Mouse (Mus musculus): ENCODE measurements around the gene Caskin1.

The Caskin1 gene

DNA sequence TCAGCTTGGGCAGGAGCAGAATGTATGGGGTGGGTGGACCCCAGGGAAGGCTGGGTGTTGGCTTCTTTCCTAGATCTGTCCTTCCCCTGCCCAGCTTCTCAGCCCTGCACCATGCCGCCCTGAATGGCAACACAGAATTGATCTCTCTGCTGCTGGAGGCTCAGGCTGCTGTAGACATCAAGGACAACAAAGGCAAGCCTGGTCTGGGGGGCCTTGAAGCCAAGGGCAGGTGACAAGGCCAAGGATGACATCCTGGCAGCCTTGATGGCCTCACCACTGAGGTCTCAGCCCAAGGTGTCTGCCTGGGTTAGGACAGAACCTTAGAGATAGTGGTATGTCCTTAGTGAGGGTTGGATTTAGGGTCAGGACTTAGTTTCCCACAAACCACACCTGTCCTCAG lies 7.6 kb downstream of the Caskin1 start:
- DNase-seq: peak; percentile 15

DNA sequence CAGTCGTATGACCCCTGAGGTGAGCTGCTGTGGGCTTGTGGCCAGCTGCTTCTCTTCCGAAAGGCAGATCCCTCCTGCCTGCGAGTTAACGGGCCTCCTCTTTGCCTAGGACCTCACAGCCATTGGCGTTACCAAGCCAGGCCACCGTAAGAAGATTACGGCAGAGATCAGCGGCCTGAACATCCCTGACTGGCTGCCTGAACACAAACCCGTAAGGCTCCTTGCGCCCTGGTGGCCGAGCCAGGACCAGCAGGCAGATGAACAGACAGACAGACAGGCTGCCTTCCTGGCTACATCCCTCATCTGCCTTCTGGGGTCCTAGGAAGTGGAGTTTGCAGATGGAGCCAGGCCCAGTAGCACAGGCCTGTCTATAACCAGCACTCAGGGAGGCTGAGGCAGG lies 13.8 kb downstream of the Caskin1 start:
- DNase-seq: no peak

DNA sequence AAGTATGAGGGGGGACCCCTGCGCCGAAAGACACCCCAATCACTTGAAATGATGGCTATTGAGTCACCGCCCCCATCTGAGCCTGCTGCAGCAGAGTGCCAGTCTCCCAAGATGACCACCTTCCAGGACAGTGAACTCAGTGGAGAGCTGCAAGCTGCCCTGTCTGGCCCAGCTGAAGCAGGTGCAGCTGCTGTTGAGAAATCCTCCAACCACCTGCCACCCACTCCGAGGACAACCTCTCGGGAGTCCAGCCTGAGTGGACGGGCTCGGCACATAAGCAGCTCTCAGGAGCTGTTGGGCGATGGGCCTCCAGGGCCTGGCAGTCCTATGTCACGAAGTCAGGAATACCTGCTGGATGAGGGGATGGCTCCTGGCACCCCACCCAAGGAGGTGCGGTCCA lies 15.7 kb downstream of the Caskin1 start:
- DNase-seq: no peak

DNA sequence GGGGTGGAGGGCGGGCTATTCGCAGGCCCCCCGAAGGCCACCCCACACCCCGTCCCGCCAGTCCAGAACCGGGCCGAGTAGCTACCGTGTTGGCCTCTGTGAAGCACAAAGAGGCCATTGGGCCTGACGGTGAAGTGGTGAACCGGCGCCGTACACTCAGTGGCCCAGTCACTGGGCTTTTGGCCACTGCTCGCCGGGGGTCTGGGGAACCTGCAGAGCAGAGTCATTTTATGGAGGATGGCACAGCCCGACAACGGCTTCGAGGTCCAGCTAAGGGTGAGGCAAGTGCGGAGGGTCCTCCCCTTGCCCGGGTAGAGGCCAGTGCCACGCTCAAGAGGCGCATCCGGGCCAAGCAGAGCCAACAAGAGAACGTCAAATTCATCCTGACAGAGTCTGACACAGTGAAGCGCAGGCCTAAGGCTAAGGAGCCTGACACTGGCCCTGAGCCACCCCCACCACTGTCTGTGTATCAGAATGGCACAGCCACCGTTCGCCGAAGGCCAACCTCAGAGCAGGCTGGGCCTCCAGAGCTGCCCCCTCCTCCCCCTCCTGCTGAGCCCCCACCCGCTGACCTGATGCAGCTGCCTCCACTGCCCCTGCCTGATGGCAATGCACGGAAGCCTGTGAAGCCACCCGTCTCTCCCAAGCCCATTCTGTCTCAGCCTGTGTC lies 17.0 kb downstream of the Caskin1 start:
- no peak for DNase-seq

DNA sequence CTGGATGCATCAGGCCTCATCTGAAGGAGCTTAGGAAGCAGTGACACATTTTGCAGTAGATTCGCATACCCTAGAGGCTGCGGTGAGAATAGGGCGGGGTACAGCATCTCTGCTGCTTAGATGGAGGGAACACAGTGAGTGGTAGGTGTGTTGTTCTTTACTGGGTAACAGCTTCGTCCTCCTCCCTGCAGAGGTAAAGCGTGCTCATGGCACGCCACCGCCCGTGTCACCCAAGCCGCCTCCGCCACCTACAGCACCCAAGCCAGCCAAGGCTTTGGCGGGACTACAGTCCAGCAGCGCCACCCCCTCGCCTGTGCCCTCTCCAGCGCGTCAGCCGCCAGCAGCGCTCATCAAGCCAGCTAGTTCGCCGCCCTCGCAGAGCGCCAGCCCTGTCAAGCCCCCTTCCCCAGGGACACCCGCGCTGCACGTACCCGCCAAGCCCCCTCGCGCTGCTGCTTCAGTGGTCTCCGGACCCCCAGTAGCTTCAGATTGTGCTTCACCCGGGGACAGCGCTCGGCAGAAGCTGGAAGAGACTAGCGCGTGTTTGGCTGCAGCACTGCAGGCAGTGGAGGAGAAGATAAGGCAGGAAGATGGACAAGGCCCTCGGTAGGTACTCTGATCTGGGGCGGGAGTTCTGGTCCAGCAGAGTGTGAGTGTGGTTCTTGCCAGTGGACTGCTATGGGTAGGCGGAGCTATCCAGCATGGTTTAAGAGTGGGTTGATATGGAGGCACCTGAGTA lies 18.1 kb downstream of the Caskin1 start:
- peak; percentile 69 for DNase-seq

DNA sequence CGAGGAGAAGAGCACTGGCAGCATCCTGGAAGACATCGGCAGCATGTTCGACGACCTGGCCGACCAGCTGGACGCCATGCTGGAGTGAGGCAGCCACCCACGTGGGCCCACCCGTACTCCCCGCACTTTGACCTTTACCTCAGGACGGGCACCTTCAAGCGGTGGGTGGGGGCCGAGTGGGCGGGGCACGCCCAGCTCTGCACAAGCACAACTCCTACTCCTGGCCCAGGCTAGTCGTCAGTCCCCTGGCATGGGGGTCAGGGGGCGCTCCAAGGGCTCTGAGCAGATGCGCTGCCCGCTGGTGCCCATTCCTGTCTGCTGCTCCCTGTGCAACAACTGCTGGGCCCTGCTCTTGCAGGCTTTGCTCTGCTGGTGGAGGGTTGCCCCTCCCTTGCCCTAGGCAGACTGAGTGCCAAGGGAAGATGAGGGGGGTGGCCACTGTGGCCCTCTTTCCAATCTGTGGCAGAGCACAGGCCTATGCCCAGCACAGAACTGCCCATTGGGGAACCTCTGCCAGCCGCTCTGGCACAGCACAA lies 18.8 kb downstream of the Caskin1 start:
- no peak for DNase-seq

DNA sequence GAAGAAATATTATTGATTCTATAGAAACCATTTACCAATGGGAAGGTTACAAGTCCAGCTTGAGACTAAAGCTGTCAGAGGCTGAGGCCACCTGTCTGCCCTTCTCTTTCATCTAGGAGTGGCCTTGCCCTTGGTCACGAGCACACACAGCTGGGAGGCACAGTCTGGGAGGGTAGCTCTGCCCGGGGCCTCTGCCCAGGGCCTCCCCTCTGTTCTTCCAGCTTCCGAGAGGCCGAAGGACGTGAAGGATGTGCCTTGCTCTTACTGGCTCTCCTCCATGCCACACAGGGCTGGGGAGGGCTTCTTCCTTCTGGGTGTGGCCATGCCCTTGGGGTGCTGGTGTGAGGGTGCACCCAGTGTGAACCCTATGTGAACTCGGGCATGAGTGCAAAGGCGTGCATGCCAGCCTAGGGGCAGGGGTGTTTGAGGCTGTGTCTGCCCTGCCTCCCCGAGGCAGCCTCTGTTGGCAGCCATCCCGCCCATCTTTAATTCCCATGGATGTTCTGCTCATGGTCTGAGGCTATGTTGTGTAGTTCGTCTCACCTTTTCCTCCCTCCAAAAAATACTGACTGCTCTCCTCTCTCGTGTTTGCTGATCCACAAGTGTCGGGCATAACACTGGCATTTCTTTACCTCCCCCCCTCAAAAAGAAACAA lies 19.5 kb downstream of the Caskin1 start:
- DNase-seq: no peak

DNA sequence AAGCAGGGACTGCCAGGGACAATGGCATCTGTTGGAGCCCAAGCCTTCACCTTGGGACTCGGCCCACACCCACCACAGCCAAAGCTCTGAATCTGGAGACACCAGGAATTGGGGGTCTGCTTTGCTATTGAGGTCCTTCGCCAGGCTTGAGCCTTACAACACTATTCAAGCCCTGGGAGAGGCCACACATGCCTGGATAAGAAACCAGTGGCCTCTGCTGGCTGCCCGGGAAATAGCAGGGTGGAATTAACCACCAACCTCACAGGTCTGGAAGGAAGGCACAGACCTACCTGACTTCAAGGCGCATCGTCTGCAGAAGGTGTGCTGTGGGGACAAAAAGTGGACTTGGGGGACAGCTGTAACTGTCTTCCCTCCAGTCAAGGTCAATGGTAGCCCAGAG lies 25.2 kb downstream of the Caskin1 start:
- peak; percentile 63 for DNase-seq

DNA sequence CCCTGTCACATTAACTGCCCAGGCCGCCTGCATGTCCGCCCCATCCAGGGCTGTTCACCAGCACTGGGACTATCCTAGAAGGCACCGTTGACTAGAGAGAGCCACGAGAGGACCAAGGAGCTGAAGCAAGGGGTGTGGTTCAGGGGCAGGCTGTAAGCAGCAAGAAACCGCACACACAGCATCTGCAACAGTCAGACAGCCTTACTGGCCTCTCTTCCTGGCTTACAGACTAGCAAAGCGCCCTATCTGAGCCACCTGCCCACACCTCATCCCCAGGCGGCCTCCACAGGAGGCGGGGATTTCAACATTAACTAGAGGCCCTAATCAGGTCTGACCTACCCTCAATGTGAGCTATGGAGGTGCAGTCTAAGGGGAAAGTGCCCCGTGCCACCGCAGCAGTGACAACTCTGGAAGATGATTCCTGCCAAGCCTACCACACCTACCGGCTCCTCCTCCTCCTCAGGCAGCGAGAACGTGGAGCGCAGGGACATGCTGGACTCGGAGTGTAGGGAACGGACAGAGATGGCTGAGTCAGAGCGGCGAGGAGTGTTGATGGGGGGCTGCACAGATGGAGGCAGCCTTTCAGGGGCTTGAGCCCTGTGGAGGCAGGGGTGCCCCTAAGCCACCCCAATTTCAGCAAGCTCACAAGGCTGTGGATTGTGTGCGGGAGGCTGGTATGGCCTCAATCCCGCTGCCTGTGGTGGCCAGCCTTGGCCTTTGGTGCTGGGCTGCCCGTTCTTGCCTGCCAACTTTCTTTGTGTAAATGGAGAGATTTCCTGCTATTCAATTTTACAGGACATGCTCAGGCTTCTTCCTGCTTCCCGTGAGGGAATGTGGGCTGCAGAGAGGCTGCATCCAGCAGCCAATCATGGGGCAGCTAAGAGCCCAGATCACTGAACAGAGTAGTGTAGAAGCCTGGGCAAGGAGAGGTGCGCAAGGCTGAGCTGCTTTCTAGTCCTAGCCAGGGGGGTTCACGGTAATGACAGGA lies 26.2 kb downstream of the Caskin1 start:
- DNase-seq: no peak

DNA sequence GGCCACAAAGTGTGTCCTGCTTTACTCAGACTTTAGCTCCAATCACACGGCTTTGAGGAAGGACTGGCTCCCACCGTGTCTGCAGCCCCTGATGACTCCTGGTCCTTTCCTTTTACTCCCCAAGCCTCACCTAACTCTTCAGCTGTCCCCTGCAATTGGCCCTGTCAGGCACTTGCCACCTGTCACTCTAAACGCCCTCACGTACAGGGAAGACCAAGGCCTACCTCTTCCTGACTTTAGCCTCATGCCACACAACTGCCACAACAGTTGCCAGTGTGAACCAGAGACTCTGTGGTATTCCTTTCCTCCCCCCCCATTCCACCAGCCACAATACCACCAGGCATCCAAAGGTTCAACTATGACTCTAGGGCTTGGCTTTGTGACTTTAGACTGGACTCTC lies 32.0 kb downstream of the Caskin1 start:
- no peak for DNase-seq

DNA sequence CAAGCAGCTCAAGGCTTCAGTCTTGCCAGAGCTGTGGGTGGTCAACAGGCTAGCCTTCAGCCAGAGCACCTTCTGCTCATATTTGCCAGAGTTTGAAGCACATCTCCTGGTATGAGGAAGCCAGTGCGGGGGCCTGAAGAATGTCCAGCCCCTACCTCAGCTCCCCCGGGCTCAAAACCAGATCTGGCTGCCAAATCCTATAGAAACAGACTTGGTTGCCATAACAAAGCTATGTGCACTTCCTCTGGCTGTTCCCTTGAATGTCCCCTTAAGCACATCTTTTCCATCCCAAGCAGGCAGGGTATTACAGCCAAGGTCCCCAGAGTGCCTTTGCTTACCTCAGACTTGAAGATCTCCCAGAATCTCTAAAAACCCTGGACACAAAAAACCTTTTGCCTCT lies 36.3 kb downstream of the Caskin1 start:
- no peak for DNase-seq

DNA sequence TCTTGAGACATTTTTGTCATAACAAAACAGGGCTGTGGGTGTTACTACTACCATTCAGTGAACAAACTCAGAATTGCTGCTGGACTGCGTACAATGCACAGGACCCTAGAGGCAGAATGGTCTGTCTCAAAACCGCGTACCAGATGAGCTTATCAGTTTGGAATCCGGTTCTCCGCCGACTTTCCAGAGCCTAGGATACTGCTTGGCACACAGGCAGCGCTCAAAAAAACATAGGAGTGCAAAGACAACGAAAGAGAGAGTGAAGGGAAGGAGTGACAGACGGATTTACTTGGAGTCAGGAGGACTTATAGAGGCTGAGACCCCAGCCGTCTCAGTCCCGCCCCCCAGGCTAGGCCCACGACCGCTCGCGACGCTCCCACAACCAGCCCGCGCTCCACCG lies 38.9 kb downstream of the Caskin1 start:
- no peak for DNase-seq

DNA sequence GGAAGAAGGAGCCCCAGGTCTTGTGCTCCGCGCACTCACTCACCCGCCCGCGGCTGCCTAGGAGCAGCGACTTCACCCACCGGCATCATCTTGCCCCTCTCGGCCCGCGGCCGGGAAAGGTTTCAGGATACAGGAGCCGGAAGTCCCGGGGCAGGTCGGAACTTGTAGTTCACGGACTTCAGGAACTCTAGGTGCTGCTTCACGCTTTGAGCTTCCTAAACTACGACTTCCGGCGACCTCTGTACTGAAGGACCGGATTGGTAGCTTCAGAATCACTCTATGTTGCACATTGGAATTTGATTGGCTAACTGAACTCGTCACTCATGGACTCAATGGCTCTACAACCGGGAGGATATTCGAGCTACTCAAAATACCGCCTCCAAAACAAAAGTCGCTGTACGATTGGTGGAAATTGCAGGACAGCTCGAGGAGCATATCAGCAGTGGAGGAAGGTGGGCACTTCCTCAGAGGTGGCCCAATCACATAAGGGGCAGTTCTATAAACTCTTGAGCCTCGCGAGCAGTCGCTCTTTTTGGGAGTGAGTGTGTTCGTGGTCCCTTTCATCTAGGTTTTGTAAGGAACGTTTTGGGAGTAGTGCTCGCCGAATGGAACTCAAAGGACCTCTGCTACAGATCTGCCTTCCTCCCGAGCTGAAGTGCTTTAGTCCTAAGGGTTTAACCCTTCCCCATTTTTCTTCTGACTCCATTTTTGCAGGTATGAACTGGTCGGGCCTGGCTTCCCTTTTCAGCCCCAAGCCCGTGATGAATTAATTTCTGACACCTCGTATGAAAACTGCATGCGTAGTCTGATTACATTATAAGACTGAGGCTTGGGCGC lies 39.5 kb downstream of the Caskin1 start, which contains the start of gene Traf7:
Gene Traf7, minus strand, starts transcription at position 216 of the 837 bp plus-strand sequence.
- DNase-seq: peak; percentile 99

DNA sequence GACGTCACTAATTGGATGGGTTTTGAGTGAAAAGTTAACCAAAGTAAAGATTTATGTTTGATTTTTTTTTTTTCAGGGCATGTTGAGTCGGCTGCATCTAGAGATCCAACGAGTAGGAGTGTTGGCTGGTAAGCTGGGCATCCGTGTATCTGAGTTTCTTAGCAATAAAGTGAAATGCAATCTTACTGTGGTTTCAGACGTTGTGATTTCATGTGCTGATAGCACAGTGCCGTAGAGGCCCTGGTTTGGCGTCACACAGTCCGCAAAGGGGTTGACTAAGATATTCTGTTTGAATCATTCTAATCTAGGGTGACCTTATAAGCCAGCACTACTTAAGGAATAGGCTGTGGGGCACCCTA lies 40.1 kb downstream of the Caskin1 start:
- DNase-seq: no peak

DNA sequence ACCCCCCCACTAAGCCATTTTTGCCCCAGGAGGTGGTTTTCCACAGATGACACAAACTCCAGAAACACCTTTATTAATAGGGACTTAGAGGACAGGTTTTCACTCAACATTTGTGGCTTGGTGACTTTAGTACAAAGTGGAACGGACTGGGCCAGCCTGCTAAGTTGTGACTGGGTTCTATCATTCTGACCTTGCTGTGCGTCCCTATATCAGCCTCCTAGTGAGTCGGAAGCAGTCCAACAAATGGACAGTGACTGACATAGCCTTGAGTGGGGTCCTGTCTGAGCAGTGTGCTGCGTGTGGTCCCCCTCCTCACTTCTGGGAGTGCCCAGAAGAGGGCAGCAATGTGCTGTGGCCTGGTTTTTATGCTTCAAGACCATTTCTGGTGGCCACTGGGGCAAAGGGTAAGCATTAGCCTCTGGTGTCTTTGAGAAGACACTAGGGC lies 40.6 kb downstream of the Caskin1 start:
- DNase-seq: peak; percentile 76

DNA sequence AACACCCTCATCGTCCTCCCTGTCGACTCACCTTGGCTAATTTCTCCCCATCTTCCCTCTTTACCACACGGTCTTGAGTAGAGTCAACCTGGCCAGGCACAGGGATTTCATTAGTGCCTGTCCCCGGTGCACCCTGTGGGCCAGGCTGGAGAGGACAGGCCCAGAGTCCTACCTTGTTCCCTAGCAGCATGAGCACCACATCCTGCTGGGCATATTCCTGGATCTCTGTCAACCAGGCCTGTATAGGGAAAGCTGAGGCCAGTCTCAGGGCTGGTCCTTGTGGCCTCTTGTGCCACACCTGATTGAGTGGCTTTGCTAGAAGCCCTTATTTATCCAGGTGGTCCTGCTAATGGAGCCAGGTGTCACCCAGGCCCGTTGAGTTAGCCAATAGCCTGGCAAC lies 41.5 kb downstream of the Caskin1 start:
- DNase-seq: peak; percentile 54

DNA sequence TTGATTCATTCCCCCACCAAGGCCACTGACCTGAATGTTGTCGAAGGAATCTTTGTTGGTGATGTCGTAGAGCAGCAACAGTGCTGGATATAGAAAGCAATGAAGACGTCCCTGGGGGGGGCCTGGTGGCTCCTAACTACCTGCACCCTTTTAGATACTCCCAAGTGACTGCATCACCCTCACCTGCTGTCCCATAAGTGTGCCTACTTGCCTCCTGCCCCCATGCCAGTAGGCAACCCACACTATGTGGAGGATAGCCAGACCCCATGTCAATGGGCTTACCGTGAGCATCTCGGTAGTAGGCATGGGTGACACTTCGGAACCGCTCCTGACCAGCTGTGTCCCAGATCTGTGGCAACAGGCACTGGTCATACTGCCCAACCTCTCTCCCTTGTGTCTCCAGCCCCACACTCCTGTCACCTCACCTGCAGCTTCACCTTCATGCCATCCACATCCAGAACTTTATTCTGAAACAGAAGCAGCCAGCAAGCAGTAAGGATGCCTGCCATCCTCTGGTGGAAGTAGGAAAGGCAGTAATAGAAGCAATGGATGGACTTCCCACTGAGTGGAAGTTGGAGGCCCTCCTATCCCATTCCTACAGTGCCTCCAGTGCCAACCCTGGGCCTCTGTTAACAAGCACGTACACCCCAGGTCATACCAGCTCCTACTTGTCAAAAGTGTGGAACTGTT lies 42.1 kb downstream of the Caskin1 start:
- DNase-seq: no peak

DNA sequence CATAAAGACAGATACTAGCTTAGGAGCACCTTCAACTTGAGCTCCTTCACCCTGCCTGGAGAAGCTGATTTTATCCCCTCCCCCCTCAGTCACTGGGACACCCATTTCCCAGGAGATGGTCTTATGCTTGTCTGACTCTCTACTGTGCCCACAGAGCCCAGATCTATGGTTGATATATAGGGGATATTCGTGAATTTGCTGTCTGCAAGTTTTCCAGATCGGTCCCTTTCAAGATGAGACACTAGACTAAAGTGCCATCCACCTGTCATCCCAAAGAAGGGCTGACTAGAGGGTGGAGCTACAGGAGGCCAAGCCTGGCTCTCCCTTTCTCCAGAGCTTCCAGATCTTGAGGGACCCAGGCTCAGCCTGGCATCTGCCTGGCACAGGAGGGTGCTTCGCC lies 42.7 kb downstream of the Caskin1 start:
- no peak for DNase-seq

DNA sequence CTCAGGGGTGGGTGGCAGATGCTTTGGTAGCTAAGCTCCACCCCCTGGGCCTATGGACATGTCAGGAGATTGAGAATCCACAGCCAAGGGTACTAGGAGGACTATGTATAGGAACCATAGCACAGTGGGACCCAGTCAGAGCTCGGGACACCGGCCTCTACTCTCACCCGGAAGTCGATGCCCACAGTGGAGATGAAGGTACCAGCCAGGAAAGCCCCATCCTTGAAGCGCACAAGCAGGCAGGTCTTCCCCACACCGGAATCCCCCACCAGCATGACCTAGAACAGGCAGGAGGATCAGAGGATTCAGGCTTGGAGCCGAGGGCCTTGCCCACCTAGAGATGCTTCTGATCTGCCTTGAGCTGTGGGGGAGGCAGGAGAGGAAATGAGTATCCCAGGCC lies 43.6 kb downstream of the Caskin1 start:
- DNase-seq: no peak

DNA sequence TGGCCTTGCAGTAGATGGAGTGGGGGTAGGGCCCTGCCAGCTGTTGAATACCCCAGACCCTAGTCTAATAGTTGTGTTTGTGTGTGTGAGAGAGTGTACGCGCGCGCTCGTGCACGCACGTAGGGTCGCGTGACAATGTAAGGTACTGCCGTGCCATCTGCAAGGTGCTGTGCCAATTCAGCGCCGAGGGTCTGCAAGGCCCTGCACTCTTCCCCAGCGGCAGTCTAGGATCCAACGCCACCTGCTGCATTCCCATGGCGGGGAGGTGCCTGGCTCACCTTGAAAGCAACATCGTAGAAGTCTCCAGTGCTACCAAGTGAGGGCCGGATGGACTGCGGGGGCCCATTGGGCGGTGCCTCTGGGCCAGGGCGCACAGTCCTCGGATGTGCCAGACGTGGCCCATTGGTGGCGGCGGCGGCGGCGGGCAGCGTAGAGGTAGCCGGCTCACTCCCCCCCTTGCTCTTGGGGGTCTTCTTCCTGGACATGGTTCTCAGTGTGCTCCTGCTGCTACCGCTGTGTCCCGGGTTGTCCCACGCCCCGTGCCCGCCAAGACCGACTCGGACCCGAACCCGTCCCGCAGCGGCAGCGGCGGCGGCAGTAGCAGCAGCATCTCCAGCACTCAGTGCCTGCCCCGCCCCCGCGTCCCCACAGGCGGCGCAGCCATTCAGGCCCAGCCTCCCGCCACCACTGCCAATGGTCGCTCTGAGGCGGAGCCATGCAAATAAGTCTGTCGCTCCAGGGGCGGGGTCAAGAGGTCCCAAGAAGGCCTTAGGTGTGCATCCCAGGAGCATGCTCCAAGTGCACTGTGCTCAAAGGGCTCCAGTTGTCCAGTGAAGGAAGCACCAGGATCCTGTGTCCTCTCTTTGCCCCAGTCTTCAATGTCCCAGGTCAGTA lies 44.9 kb downstream of the Caskin1 start:
- peak; percentile 96 for DNase-seq
